26 mouse cellular contexts compared by ENCODE assay signal in the genomic region with DNA sequence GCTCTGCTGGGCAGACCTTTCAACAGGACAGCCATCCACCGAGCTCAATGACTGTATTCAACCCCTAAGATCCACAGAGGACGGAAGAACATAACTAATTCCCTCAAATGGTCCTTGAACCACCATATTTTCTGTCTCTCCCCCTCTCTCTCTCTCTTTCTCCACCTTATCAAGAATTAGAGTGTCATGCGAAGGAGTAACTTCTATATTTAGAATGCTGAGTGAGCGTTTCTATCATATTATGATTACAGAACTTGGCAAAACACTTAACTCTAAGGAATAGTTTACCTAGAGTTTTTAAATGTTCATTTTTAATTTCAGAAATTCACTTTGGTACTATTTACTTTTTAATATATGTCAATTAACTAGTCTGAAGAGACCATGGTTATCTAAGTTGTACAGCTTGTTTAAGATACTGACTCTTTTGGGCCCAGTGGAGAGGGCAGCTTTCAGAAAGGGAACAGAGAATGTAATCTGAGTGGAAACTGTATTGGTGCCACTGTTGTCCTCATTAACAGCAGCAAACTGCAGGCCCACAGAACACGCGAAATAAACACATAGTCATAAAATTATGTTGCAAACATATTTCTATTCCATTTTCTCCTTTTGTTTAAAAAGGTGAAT. TPM values are rescaled to one million over a fixed set of nuclear protein-coding genes. Genes with fewer than 3 reads are reported as not detected.
A peak's percentile ranks its signal among the peaks of the same experiment; 100 is the strongest.
DNase-seq lines count a peak whose midpoint lies in the region; ATAC-seq lines count a peak whose summit lies in the region.
"Had no signal": no experiment of that assay in that cellular context is flagged by ENCODE, and none has a peak within 500 bp of the region (broad histone marks: within the 10 kb centered on the region; RNA-seq: fewer than 3 reads in every experiment).

No protein-coding gene starts in this region.

- peak overlapping the region; percentile 42 for H3K4me2 ChIP-seq in heart, embryonic 14.5 days (ENCODE audit: low read length)
- H3K4me2 ChIP-seq in liver, embryonic 16.5 days (ENCODE audit: low read depth, low read length) = no peak overlapping the region
- H3K4me2 ChIP-seq: forebrain, embryonic 12.5 days; hindbrain, embryonic 13.5 days; limb, embryonic 15.5 days; lung, embryonic 15.5 days; midbrain, embryonic 15.5 days; neural tube, embryonic 13.5 days had no signal

- peak overlapping the region; percentile 64 to 70; a peak in 3 of 4 replicates for H3K27ac ChIP-seq in heart, embryonic 14.5 days (replicated peaks in 1 of 2; ENCODE audit: control insufficient read depth in 1 of 2, insufficient read depth in 1 of 2, low read depth in 2 of 2, low read length in 2 of 2)
- H3K27ac ChIP-seq in liver, embryonic 16.5 days (ENCODE audit: low read length) = no peak overlapping the region
- H3K27ac ChIP-seq: embryonic facial prominence, embryonic 10.5 days; forebrain, embryonic 12.5 days; hindbrain, embryonic 13.5 days; kidney, postnatal 0 days; limb, embryonic 15.5 days; lung, embryonic 15.5 days; midbrain, embryonic 15.5 days; neural tube, embryonic 13.5 days had no signal

- no peak overlapping the region for H3K9ac ChIP-seq in heart, embryonic 14.5 days (ENCODE audit: low read length)
- H3K9ac ChIP-seq in liver, embryonic 16.5 days (ENCODE audit: low read depth, low read length) = no peak overlapping the region
- H3K9ac ChIP-seq: forebrain, embryonic 12.5 days; hindbrain, embryonic 13.5 days; limb, embryonic 15.5 days; lung, embryonic 15.5 days; midbrain, embryonic 15.5 days; neural tube, embryonic 13.5 days had no signal

- peaks cover 0 to 25% of the 10 kb centered on the region in 2 experiments for H3K4me1 ChIP-seq in heart, embryonic 14.5 days (ENCODE audit: control insufficient read depth in 2 of 2, insufficient read depth in 2 of 2, low read length in 2 of 2)
- peaks cover 6% of the 10 kb centered on the region for H3K4me1 ChIP-seq in liver, embryonic 16.5 days (ENCODE audit: control insufficient read depth, low read depth, low read length)
- H3K4me1 ChIP-seq: lung, embryonic 15.5 days had no signal

- DNase-seq in heart, adult 9 months (ENCODE audit: low spot score in 2 of 2) = no peak
- DNase-seq in MEL-GATA-1-ER (ENCODE audit: extremely low read depth, low read depth) = peak; percentile 19
- DNase-seq in lung, postnatal 10 days = no peak
- no peak for DNase-seq in embryo, embryonic 10.5 days (ENCODE audit: low spot score)
- DNase-seq: adrenal gland, postnatal 25 days; cerebellum, adult 11 months; cerebellum, adult 9-11 months; kidney, adult 2 months; left cerebral cortex, postnatal 4 days; lung, postnatal 4 days; retina, postnatal 1 day; right cerebral cortex, postnatal 25 days; spleen, adult 18-20 months had no signal

- no peaks in the 10 kb centered on the region for H3K27me3 ChIP-seq in heart, embryonic 14.5 days (ENCODE audit: control insufficient read depth, insufficient read depth, low read length)
- H3K27me3 ChIP-seq in liver, embryonic 16.5 days (ENCODE audit: control insufficient read depth, insufficient read depth, low read depth, low read length) = no peaks in the 10 kb centered on the region
- H3K27me3 ChIP-seq: forebrain, embryonic 12.5 days; hindbrain, embryonic 13.5 days; limb, embryonic 15.5 days; lung, embryonic 15.5 days; midbrain, embryonic 15.5 days; neural tube, embryonic 13.5 days had no signal

- H3K36me3 ChIP-seq in heart, embryonic 14.5 days (ENCODE audit: control insufficient read depth, insufficient read depth, low read length) = peaks cover 27% of the 10 kb centered on the region
- H3K36me3 ChIP-seq in liver, embryonic 16.5 days (ENCODE audit: control insufficient read depth, insufficient read depth) = peaks cover 9% of the 10 kb centered on the region

- H3K4me3 ChIP-seq in heart, embryonic 14.5 days (ENCODE audit: control insufficient read depth in 1 of 2, insufficient read depth in 1 of 2, low read depth in 1 of 2, low read length in 2 of 2) = no peak overlapping the region
- H3K4me3 ChIP-seq in liver, embryonic 16.5 days (ENCODE audit: low read depth, low read length) = no peak overlapping the region
- H3K4me3 ChIP-seq: embryonic facial prominence, embryonic 10.5 days; forebrain, embryonic 12.5 days; hindbrain, embryonic 13.5 days; limb, embryonic 15.5 days; lung, embryonic 15.5 days; midbrain, embryonic 15.5 days; myocyte; neural tube, embryonic 13.5 days had no signal

- H3K9me3 ChIP-seq in heart, embryonic 14.5 days (ENCODE audit: control insufficient read depth, low read length) = no peaks in the 10 kb centered on the region
- H3K9me3 ChIP-seq in liver, embryonic 16.5 days (replicated peaks; ENCODE audit: control insufficient read depth, low read length) = no peaks in the 10 kb centered on the region
- H3K9me3 ChIP-seq: embryonic facial prominence, embryonic 10.5 days; forebrain, embryonic 12.5 days; hindbrain, embryonic 13.5 days; limb, embryonic 15.5 days; lung, embryonic 15.5 days; midbrain, embryonic 15.5 days; neural tube, embryonic 13.5 days had no signal

- no peak for ATAC-seq in heart, embryonic 14.5 days (ENCODE audit: insufficient number of reproducible peaks, insufficient read depth, low FRiP score, low read depth)
- ATAC-seq in erythroid progenitor cell, adult 5-6 weeks (replicated peaks; ENCODE audit: low FRiP score, poor library complexity, severe bottlenecking) = peak; percentile 62; the same call in 1 of the 2 replicates
- peak; percentile 12; the same call in 1 of the 2 replicates for ATAC-seq in liver, embryonic 16.5 days (ENCODE audit: low read depth)
- ATAC-seq: inflammation-experienced regulatory T-cells, adult 6 months; midbrain, embryonic 15.5 days had no signal

- 39% methylated on average over 6 of the region's 6 CpGs for WGBS in heart, embryonic 14.5 days
- 37% methylated on average over 6 of the region's 6 CpGs for WGBS in liver, embryonic 16.5 days (ENCODE audit: insufficient replicate concordance)

RNA-seq across cellular contexts. Expression of a gene that starts 5.8 kb away (rescaled TPM):
- 25.7 and 27.3 TPM in 2 replicates for polyA plus RNA-seq in heart, embryonic 14.5 days (2014; fragmentation: Nextera tagmentation; extraction: Ambion mirVana)
- 11.3 and 13.0 TPM in 2 replicates for total RNA-seq in erythroid progenitor cell, adult 5-6 weeks (2015; ENCODE audit: low replicate concordance)
- 2.8 and 2.9 TPM in 2 replicates for total RNA-seq in erythroid progenitor cell, adult 5-6 weeks (2017; ENCODE audit: low replicate concordance)
- 3.8 and 4.0 TPM in 2 replicates for polyA plus RNA-seq in liver, embryonic 16.5 days (2015; fragmentation: Nextera tagmentation; extraction: Ambion mirVana)
